Mouse (Mus musculus) ES-Bruce4 (cell line): ENCODE measurements around the gene Hsd17b11.

ENCODE experiments used
- CTCF ChIP-seq: IDR thresholded peaks from one replicate; pipeline ENCODE4 v1.8.1; 2011; ENCODE audit warnings: low read depth, low read length
- POLR2A ChIP-seq: IDR thresholded peaks from one replicate; pipeline ENCODE4 v1.8.1; 2011; ENCODE audit warnings: low read length; ENCODE audit not compliant: insufficient read depth

GRCm38 (mm10) chr5:104003955-104004354 is 17.8 kb downstream of the Hsd17b11 start:
- TF ChIP-seq CTCF (no peak), POLR2A (no peak)
